Mouse (Mus musculus): ENCODE data around the gene P2ry6.

DNA sequence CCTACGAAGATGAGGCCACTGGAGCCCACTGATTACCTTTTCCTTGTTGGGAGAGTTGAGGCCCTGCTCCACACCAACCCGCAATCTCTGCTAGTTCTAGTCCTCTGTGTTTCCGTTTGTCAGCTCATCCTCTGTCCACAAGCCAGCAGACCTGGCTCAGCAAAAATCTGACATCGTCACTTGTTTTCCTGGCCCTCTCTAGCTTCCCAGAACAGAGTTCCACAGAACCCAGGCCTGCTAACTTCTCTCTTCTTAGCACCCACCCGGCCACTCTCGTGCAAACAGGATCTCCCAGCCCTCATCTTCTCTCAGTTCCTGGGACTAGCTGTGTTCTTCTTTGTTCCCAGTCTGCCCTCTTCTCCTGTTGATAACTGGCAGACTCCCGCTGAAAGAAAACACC lies 21.8 kb downstream of the P2ry6 start:
- no peak for TF ChIP-seq POLR2A (IDR thresholded peaks at IDR 0.05; ENCODE audit: borderline replicate concordance, extremely low read depth, low read depth, low read length)
- TF ChIP-seq CTCF (IDR thresholded peaks at IDR 0.05; ENCODE audit: insufficient read depth, low read length), result no peak
